Mouse (Mus musculus) midbrain, embryonic 12.5 days (tissue): Measurements from ENCODE around the gene Spats1. TPM values are rescaled to one million over a fixed set of nuclear protein-coding genes. Genes with fewer than 3 reads are reported as not detected.
"Not testable (repeated sequence)": the region's sequence is repeated elsewhere in the genome, so short reads cannot be mapped to it uniquely, and the experiment has no call there.

Experiments used
- ATAC-seq: fragments of 200-750 bp; cut with Nextera tagmentation; 2 replicates; pipeline ENCODE4 v1.8.0; 2017; ENCODE audit warnings: low read depth, moderate TSS enrichment, moderate library complexity; ENCODE audit not compliant: low FRiP score
- H3K27ac ChIP-seq: fragments of 300-500 bp; sonication (generic); replicated peaks from 2 replicates; pipeline ENCODE4 v1.5.1; 2016; ENCODE audit warnings: mild to moderate bottlenecking
- H3K27me3 ChIP-seq: fragments of 300-500 bp; sonication (generic); 2 replicates; pipeline ENCODE4 v1.6.1; 2016; ENCODE audit warnings: mild to moderate bottlenecking
- H3K36me3 ChIP-seq: fragments of 300-500 bp; sonication (generic); 2 replicates; pipeline ENCODE4 v1.6.1; 2016
- H3K4me1 ChIP-seq: fragments of 300-500 bp; sonication (generic); 2 replicates; pipeline ENCODE4 v1.6.1; 2016
- H3K4me2 ChIP-seq: fragments of 300-500 bp; sonication (generic); replicated peaks from 2 replicates; pipeline ENCODE4 v1.6.1; 2016; ENCODE audit warnings: mild to moderate bottlenecking, moderate library complexity
- H3K4me3 ChIP-seq: fragments of 300-500 bp; sonication (generic); 2 replicates; pipeline ENCODE4 v1.5.1; 2016; ENCODE audit warnings: mild to moderate bottlenecking
- H3K9ac ChIP-seq: fragments of 300-500 bp; sonication (generic); replicated peaks from 2 replicates; pipeline ENCODE4 v1.6.1; 2016; ENCODE audit warnings: mild to moderate bottlenecking, moderate library complexity
- H3K9me3 ChIP-seq: fragments of 300-500 bp; sonication (generic); 2 replicates; pipeline ENCODE4 v1.6.1; 2016; ENCODE audit warnings: mild to moderate bottlenecking
- WGBS: fragments of 180-500 bp; shearing (Covaris S2); methylation state at CpG from one replicate; pipeline ENCODE4 v1.1.7; 2016; 5-methylcytosine and 5-hydroxymethylcytosine counted together
- polyA plus RNA-seq: library from polyadenylated mRNA; unstranded; fragments of >200 nt; fragmentation: Nextera tagmentation; extraction: Ambion mirVana; gene quantifications from 2 replicates; pipeline ENCODE4 v1.2.1, GENCODE M21; 2016

Gene Spats1
- polyA plus RNA-seq, 1 experiment from 2014 or later = 1.0 TPM

DNA sequence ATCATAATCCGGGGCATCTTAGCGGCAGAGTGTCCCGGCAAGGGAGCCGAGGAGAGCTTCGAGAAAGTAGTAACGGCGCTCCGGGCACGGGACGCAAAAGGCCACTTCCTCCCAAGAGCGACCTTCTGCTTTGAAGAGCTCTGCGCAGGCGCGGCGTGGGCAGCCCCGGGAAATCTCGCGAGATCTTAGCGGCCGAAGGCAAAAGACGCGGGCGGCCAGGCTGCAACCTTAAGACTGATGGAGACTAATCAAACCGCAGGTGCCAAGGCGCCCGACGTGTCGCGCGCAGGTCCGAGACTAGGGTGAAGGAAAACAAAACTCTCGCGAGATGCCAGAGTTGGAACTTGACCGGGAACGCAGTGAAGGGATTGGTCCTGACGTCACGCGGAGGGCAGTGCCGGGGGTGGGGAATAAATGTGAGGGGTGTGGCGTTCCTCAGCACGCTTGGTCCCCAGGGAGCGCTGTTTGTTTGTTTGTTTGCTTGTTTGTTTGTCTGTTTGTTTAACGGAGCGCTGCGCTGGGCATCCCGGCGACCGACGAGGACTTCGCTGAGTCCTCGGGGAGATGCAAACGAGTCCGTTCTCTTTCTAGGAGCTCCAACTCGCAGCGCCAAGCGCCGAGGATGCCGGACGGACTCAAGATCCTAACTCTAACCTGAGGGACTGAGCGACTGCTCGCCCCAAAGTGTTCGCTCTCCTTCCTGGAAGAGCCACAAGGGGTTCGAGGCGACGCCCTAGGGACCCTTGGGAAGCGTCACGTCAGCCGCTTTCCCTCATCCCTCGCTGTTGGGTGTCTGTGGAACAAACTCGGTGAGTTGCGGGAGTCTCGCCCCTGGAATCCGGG lies 41.6 kb downstream of the Spats1 start, which contains the start of gene Cdc5l:
Gene Cdc5l, minus strand, starts transcription at position 319 of the 843 bp plus-strand sequence.
- peak within 1 kb of the TSS; percentile 94 for H3K4me2 ChIP-seq
- peak within 1 kb of the TSS; percentile 83 for H3K9ac ChIP-seq
- under 1% methylated on average over 73 of the region's 73 CpGs for WGBS
- peaks cover 20% of the 10 kb centered on the region for H3K4me1 ChIP-seq
- peak within 1 kb of the TSS; percentile 95 for H3K27ac ChIP-seq
- peak within 1 kb of the TSS; percentile 92 for H3K4me3 ChIP-seq
- peak; percentile 98 for ATAC-seq
- no peaks in the 10 kb centered on the region for H3K27me3 ChIP-seq
- no peaks in the 10 kb centered on the region; the same call in 1 of the 2 replicates for H3K36me3 ChIP-seq
- no peaks in the 10 kb centered on the region for H3K9me3 ChIP-seq

DNA sequence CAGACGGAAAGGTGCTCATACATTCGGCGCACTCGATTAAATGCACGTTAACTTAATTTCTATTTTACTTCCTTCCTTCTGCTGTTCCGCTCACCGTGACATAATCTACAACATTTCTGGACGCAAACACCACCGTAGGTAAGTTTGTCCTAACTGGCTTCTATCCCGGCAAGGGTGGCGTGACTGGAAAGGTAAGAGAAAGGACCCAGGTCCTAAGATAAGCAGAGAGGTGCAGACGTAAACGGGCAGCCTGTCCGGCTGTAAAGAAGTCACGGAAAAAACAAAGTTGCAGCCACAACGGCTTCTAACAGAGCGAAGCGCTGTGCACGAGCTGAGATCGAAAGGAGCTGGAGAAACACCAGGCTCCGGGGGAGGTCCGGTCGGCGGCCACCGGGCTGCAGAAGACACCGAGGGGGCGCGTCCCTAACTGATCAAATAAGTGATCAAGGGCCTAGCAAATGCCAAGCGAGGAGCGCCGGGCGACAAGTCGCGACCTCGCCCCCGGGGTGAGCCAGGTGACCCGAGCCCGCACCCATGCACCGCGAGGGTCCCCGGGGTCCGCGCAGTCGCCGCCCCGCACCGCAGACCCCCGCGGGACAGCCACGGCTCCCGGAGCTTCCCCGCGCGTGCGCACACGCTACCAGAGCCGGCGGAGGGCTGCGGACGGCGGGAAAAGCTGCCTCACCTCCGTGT lies 42.4 kb downstream of the Spats1 start:
- H3K4me3 ChIP-seq = peak overlapping the region; percentile 92
- H3K9ac ChIP-seq = peak overlapping the region; percentile 83
- H3K27ac ChIP-seq = peak overlapping the region; percentile 95
- no peaks in the 10 kb centered on the region; the same call in 1 of the 2 replicates for H3K36me3 ChIP-seq
- peaks cover 20% of the 10 kb centered on the region for H3K4me1 ChIP-seq
- 2% methylated on average over 62 of the region's 62 CpGs for WGBS
- H3K27me3 ChIP-seq = no peaks in the 10 kb centered on the region
- ATAC-seq = peak; percentile 85
- H3K4me2 ChIP-seq = peak overlapping the region; percentile 94
- H3K9me3 ChIP-seq = no peaks in the 10 kb centered on the region

DNA sequence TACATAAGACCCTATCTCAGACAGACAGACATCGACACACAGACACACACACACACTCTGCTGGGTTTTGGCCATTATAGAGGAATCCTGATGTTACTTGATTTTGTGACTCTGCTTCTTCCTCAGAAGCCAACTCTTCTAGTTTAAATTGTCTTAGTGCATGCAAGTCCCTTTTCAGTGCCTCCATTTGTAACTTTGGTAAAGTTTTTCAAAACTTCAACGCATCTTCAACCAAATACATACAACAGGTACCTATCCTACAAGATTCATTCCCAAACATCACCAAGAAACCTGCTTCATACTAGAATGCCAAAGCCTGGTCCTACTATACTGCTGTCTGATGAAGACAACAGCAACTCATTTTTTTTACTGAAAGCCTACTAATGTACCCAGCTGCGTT lies 43.2 kb downstream of the Spats1 start:
- Histone ChIP-seq H3K9ac (peak overlapping the region; percentile 83), H3K4me3 (peak overlapping the region; percentile 92), H3K27me3 (no peaks in the 10 kb centered on the region), H3K4me2 (peak overlapping the region; percentile 94), H3K4me1 (peaks cover 20% of the 10 kb centered on the region), H3K9me3 (no peaks in the 10 kb centered on the region), H3K27ac (no peak overlapping the region), H3K36me3 (peaks cover 8% of the 10 kb centered on the region)
- ATAC-seq = no peak
- WGBS = 84% methylated on average over 3 of the region's 3 CpGs

DNA sequence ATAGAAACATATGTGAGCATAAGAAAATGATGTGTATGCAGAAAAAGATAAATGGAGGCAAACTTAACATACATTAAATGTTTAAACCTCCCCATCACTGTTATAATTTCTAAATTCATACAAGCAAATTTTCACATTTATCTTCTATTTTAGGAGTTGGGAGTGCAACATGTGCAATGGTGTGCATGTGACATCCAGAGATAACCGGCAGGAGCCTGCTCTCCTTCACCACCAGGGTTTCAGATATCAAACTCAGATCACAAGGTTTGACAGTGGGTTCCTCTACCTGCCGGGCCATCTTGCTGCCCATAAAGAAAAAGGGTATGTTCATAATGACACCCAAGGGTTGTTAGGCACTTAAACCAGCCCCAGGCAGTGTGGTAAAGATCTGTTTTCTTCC lies 57.8 kb downstream of the Spats1 start:
- Histone ChIP-seq H3K27ac (no peak overlapping the region), H3K4me3 (no peak overlapping the region), H3K27me3 (no peaks in the 10 kb centered on the region), H3K4me1 (no peaks in the 10 kb centered on the region), H3K9me3 (no peaks in the 10 kb centered on the region), H3K9ac (no peak overlapping the region), H3K36me3 (peaks cover 69% of the 10 kb centered on the region), H3K4me2 (no peak overlapping the region)
- WGBS = 89% methylated on average over 2 of the region's 2 CpGs
- ATAC-seq = no peak

DNA sequence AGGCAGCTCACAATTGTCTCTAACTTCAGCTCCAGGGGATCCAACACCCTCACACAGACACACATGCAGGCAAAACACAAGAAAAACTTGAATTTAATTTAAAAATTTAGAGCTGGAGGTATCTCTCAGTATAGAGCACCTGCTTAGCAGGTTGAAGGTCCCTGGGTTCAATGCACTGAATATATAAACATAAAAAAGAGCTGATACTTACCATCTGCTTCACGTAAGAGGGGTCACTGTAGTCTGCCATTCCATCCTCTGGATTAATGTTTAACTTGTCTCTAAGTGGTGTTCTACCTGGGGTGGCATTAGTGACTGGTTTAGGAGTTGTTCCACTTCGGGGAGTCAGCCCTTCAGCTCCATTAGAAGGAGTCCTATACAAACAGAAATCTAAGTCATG lies 63.6 kb downstream of the Spats1 start:
- WGBS = 88% methylated on average over 2 of the region's 2 CpGs
- H3K4me1 ChIP-seq, H3K9me3 ChIP-seq, H3K4me3 ChIP-seq, H3K27ac ChIP-seq, H3K4me2 ChIP-seq, H3K27me3 ChIP-seq, H3K9ac ChIP-seq, ATAC-seq: not testable (repeated sequence)
- peaks cover 85% of the 10 kb centered on the region for H3K36me3 ChIP-seq

DNA sequence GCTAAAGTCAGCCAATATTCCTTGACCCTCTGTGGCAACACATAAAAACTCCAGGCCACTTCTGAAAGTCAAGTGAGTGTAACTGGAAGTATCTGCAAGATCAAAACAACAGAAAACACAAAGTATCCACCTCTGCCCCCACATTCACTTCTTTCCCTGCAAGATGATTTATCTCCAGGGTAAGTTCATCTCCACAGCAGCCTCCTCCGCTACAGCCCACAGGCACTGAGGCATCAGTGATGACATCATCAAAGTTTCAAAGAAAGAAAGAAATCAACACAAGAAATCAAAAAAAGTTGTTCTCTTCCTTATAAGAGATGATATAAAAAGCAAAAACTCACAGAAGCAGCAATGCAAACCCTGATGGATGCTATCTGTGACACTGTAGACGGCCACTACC lies 66.5 kb downstream of the Spats1 start:
- ATAC-seq = no peak
- Histone ChIP-seq H3K36me3 (peaks cover 90% of the 10 kb centered on the region), H3K9me3 (no peaks in the 10 kb centered on the region), H3K27ac (no peak overlapping the region), H3K27me3 (no peaks in the 10 kb centered on the region), H3K4me3 (no peak overlapping the region), H3K4me2 (no peak overlapping the region), H3K4me1 (no peaks in the 10 kb centered on the region), H3K9ac (no peak overlapping the region)
- WGBS = 90% methylated on average over 2 of the region's 2 CpGs

DNA sequence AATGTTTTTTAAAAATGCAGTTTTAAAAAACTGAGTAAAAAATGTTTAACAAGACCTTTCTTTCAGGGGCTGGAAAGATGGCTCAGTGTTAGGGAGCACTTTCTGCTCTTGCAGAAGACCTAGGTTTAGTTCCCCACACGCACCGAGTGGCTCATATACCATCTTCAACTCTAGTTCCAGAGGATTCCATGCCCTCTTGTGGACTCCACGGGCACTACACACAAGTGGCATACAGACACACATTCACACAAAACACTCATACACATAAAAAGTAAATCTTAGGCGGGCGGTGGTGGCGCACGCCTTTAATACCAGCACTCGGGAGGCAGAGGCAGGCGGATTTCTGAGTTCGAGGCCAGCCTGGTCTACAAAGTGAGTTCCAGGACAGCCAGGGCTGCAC lies 68.9 kb downstream of the Spats1 start:
- no peak for ATAC-seq
- no peak overlapping the region for H3K4me2 ChIP-seq
- H3K36me3 ChIP-seq = peaks cover 81% of the 10 kb centered on the region
- no peak overlapping the region for H3K9ac ChIP-seq
- H3K27ac ChIP-seq = no peak overlapping the region
- H3K4me3 ChIP-seq = no peak overlapping the region
- H3K27me3 ChIP-seq = no peaks in the 10 kb centered on the region
- H3K4me1 ChIP-seq = no peaks in the 10 kb centered on the region
- H3K9me3 ChIP-seq = no peaks in the 10 kb centered on the region
- WGBS = 96% methylated on average over 10 of the region's 10 CpGs

DNA sequence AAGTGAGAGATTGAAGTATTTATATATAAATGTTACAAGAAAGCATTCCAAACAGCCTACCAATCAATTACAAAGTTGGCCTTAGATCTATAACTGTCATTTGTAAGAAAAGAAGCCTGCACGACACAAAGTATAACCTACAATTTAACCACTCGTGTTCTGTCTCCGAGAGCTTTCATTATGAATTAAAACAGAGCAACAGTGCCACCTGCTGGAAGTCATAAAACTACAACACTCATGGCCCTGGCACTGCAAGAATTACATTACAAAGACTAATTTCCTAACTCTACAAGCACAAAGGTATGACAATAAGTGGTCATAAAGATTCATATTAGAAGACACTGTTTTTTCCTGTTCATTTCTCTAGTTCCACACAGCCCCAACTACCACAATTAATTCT lies 72.0 kb downstream of the Spats1 start:
- ATAC-seq = no peak
- H3K9ac ChIP-seq = no peak overlapping the region
- H3K4me2 ChIP-seq = no peak overlapping the region
- no peak overlapping the region for H3K4me3 ChIP-seq
- H3K9me3 ChIP-seq = no peaks in the 10 kb centered on the region
- 35% methylated on average over 3 of the region's 3 CpGs for WGBS
- peaks cover 69% of the 10 kb centered on the region for H3K36me3 ChIP-seq
- H3K27ac ChIP-seq = no peak overlapping the region
- H3K27me3 ChIP-seq = no peaks in the 10 kb centered on the region
- no peaks in the 10 kb centered on the region for H3K4me1 ChIP-seq

DNA sequence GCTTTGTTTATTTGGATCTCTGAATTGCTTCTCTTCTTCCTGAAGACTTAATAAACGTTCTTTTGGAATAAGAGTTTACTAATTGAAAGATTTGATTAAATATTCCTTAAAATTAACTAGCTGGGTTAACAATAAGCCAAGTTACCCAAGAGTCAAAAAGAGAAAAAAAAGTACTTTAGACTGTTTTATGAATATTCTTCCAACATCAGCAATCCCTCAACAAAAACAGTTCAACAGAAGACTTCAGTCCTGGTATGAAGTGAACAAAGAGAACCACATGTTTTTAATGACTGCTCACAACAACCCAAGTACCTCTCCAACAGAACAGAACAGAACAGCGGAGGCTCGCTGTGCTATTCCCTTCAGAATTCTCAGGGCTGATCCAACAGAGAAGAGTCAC lies 72.6 kb downstream of the Spats1 start:
- WGBS = 86% methylated on average over 3 of the region's 3 CpGs
- no peak overlapping the region for H3K4me3 ChIP-seq
- no peaks in the 10 kb centered on the region for H3K27me3 ChIP-seq
- H3K27ac ChIP-seq = no peak overlapping the region
- H3K9ac ChIP-seq = no peak overlapping the region
- no peak for ATAC-seq
- no peaks in the 10 kb centered on the region for H3K4me1 ChIP-seq
- no peak overlapping the region for H3K4me2 ChIP-seq
- no peaks in the 10 kb centered on the region for H3K9me3 ChIP-seq
- peaks cover 69% of the 10 kb centered on the region for H3K36me3 ChIP-seq

DNA sequence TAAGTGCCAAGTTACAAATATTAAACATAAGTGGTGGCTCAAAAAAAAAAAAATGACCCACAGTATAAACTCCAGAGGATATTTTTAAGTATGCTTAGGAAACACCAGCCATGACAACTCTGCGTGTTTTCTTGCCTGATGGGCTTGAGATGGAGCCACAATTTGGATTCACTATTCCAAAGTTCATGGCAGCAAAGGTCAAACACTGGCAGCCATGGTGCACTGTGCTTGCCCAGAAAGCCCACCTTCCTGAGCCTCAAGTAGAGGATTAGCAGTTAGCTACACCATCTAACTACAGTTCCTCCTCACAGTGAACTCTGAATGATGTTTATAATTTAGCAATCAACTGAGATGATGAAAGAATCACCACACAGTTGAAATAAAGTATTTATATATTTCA lies 73.1 kb downstream of the Spats1 start:
- Histone ChIP-seq H3K36me3 (peaks cover 65% of the 10 kb centered on the region), H3K27ac (no peak overlapping the region), H3K9ac (no peak overlapping the region), H3K4me1 (no peaks in the 10 kb centered on the region), H3K27me3 (no peaks in the 10 kb centered on the region), H3K9me3 (no peaks in the 10 kb centered on the region), H3K4me2 (no peak overlapping the region), H3K4me3 (no peak overlapping the region)
- ATAC-seq = no peak
- WGBS = 97% methylated on average over 1 of the region's 1 CpGs

DNA sequence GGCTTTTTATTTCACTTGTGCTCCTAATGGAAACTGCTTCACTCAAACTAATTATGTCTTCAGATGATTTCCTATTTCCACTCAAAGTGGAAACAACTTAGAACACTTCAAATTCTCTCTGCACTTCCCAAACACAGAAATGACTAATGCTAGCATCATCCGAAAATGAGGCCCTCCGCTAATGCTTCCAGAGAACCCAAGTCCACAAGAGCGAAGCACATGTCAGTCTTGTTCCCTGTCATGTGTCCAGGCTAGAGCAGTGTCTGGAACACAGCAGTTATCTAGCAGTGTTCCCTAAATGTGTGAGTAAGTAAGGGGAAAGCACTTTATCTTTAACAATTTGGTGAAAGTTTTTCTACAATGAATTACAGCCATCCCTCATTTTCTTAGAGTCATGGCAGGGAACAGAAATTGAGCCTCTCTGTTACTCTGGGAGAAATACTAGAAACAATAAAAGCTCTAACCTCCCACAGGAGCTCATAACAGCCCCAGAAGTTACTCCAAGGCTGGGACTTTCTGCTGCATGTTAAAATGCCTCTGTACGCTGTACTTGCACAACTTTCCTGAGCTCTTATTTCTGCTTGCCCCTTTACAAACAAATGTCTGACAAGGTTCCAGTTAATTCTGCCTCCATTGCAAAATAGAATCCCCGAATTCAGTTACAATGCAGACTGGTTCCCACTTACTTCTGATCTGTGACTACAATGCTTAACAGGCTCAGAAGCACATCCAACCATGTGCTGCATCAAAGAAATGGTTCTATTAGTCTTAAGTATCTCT lies 73.9 kb downstream of the Spats1 start:
- Histone ChIP-seq H3K4me3 (no peak overlapping the region), H3K36me3 (peaks cover 57% of the 10 kb centered on the region)
- no peak for ATAC-seq

DNA sequence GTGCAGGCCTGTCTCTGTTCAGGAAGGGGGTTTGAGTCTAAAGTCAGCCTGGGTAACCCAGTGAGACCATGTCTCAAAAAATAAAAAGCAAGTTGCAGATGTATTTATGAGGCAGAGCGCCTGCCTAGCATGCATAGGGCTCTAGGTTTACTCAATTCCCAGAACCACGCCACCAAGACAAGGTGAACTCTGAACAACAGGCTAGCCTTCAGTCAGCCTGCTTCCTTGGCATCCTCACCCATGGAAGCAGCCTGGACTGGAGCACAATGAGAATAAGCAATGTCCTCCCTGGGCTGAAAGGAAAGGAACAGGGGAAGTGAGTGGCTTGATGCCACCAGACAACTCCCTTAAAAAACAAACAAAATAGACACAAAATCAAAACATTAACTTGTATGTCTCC lies 77.2 kb downstream of the Spats1 start:
- no peak overlapping the region for H3K9ac ChIP-seq
- no peaks in the 10 kb centered on the region for H3K9me3 ChIP-seq
- H3K27ac ChIP-seq = no peak overlapping the region
- WGBS = 92% methylated on average over 2 of the region's 2 CpGs
- peaks cover 44% of the 10 kb centered on the region for H3K36me3 ChIP-seq
- no peaks in the 10 kb centered on the region for H3K27me3 ChIP-seq
- no peaks in the 10 kb centered on the region for H3K4me1 ChIP-seq
- ATAC-seq = no peak
- H3K4me3 ChIP-seq = no peak overlapping the region
- no peak overlapping the region for H3K4me2 ChIP-seq

More for the DNA sequence above, 73.9 kb downstream of the Spats1 start:
- Histone ChIP-seq H3K4me1 (no peaks in the 10 kb centered on the region), H3K4me2 (no peak overlapping the region), H3K9ac (no peak overlapping the region), H3K9me3 (no peaks in the 10 kb centered on the region), H3K27me3 (no peaks in the 10 kb centered on the region), H3K27ac (no peak overlapping the region)
- WGBS = 97% methylated on average over 5 of the region's 5 CpGs
